In genomic region chr2:151876012-151876485, GRCm38 (mm10) we compare ENCODE assay signal across 9 mouse cellular contexts. TPM values are rescaled to one million over a fixed set of nuclear protein-coding genes. Genes with fewer than 3 reads are reported as not detected.
DNase-seq lines count a peak whose midpoint lies in the region; ATAC-seq and TF ChIP-seq lines count a peak whose summit lies in the region.
"Had no signal": no experiment of that assay in that cellular context is flagged by ENCODE, and none has a peak within 500 bp of the region (broad histone marks: within the 10 kb centered on the region; RNA-seq: fewer than 3 reads in every experiment).

No protein-coding gene starts in this region.

- peak; percentile 30 for DNase-seq in adrenal gland, postnatal 25 days
- DNase-seq in embryonic facial prominence, embryonic 11.5 days (ENCODE audit: low spot score) = peak; percentile 73
- peak; percentile 59 to 75 for DNase-seq in heart, postnatal 10 days
- DNase-seq in kidney, postnatal 25 days = peak; percentile 57 to 60
- peak; percentile 72 for DNase-seq in lung, embryonic 14.5 days
- peak; percentile 26 to 45 for DNase-seq in urinary bladder, postnatal 36 days (ENCODE audit: low spot score in 2 of 2)

- ATAC-seq in embryonic facial prominence, embryonic 11.5 days (replicated peaks; ENCODE audit: insufficient number of reproducible peaks, low FRiP score, low TSS enrichment, low read depth) = peak; percentile 59
- ATAC-seq in lung, embryonic 14.5 days (ENCODE audit: insufficient read depth) = peak; percentile 75

- H3K9ac ChIP-seq in embryonic facial prominence, embryonic 11.5 days (replicated peaks; ENCODE audit: low read length) = no peak overlapping the region
- no peak overlapping the region for H3K9ac ChIP-seq in lung, embryonic 14.5 days

- H3K27ac ChIP-seq in embryonic facial prominence, embryonic 11.5 days (replicated peaks; ENCODE audit: low read depth, low read length) = no peak overlapping the region
- H3K27ac ChIP-seq in lung, embryonic 14.5 days (ENCODE audit: low read depth) = no peak overlapping the region
- no peak overlapping the region for H3K27ac ChIP-seq in olfactory bulb, adult 2 months (ENCODE audit: insufficient read depth, low read depth, low read length)

- H3K27me3 ChIP-seq in E14TG2a.4 (ENCODE audit: insufficient read depth, low read length) = peaks cover 39% of the 10 kb centered on the region
- H3K27me3 ChIP-seq in embryonic facial prominence, embryonic 11.5 days (ENCODE audit: control insufficient read depth, insufficient read depth, low read length) = no peaks in the 10 kb centered on the region
- no peaks in the 10 kb centered on the region for H3K27me3 ChIP-seq in lung, embryonic 14.5 days (ENCODE audit: insufficient read depth, low read length)

- no peak overlapping the region for H3K4me2 ChIP-seq in embryonic facial prominence, embryonic 11.5 days (ENCODE audit: low read depth, low read length)
- H3K4me2 ChIP-seq in lung, embryonic 14.5 days = no peak overlapping the region

- no peaks in the 10 kb centered on the region for H3K9me3 ChIP-seq in E14TG2a.4 (ENCODE audit: low read length)
- no peaks in the 10 kb centered on the region for H3K9me3 ChIP-seq in embryonic facial prominence, embryonic 11.5 days (replicated peaks; ENCODE audit: control insufficient read depth, low read length)
- H3K9me3 ChIP-seq in lung, embryonic 14.5 days (ENCODE audit: low read depth, low read length) = no peaks in the 10 kb centered on the region

- peak; percentile 81 for TF ChIP-seq CTCF in E14TG2a.4 (conservative IDR thresholded peaks at IDR 0.05; ENCODE audit: low read length)
- peak; percentile 93 for TF ChIP-seq CTCF in lung, embryonic 14.5 days (IDR thresholded peaks at IDR 0.05; ENCODE audit: low read depth)
- peak; percentile 81 for TF ChIP-seq CTCF in olfactory bulb, adult 2 months (IDR thresholded peaks at IDR 0.05; ENCODE audit: insufficient read depth, low read depth, low read length)

- no peaks in the 10 kb centered on the region for H3K36me3 ChIP-seq in E14TG2a.4 (ENCODE audit: insufficient read depth, low read length)
- no peaks in the 10 kb centered on the region for H3K36me3 ChIP-seq in embryonic facial prominence, embryonic 11.5 days (replicated peaks; ENCODE audit: control insufficient read depth, insufficient read depth, low read depth, low read length)
- no peaks in the 10 kb centered on the region for H3K36me3 ChIP-seq in lung, embryonic 14.5 days (ENCODE audit: insufficient read depth)

- peaks cover 10% of the 10 kb centered on the region; the same call in 1 of the 2 replicates for H3K4me1 ChIP-seq in E14TG2a.4 (replicated peaks; ENCODE audit: low read depth, low read length)
- H3K4me1 ChIP-seq in embryonic facial prominence, embryonic 11.5 days (ENCODE audit: control insufficient read depth, insufficient read depth, low read length) = no peaks in the 10 kb centered on the region
- H3K4me1 ChIP-seq in lung, embryonic 14.5 days (ENCODE audit: insufficient read depth) = no peaks in the 10 kb centered on the region
- H3K4me1 ChIP-seq in olfactory bulb, adult 2 months (ENCODE audit: control insufficient read depth, insufficient read depth, low read length) = 0 out of 2 replicates have a peak, but pooled peaks cover 2% of the 10 kb centered on the region

- no peak for TF ChIP-seq POLR2A in olfactory bulb, adult 2 months (IDR thresholded peaks at IDR 0.05; ENCODE audit: insufficient read depth, low read depth, low read length)

- intact Hi-C loops in heart, postnatal 10 days (cut with DNase I) = loop anchor here (1.0 to 5.0 kb wide), 3 partner anchors 51 to 118 kb away; no protein-coding TSS in a partner anchor

- WGBS in embryonic facial prominence, embryonic 11.5 days = 14% methylated on average over 8 of the region's 8 CpGs
- WGBS in lung, embryonic 14.5 days = 13% methylated on average over 8 of the region's 8 CpGs
- 13% methylated on average over 8 of the region's 8 CpGs for WGBS in olfactory bulb, adult 2 months

- H3K4me3 ChIP-seq in E14TG2a.4 (replicated peaks; ENCODE audit: low read length) = no peak overlapping the region
- H3K4me3 ChIP-seq in embryonic facial prominence, embryonic 11.5 days (ENCODE audit: low read depth, low read length) = no peak overlapping the region
- H3K4me3 ChIP-seq in lung, embryonic 14.5 days (ENCODE audit: low read depth, low read length) = no peak overlapping the region
- H3K4me3 ChIP-seq in olfactory bulb, adult 2 months (ENCODE audit: insufficient read depth, low read depth, low read length) = no peak overlapping the region

RNA-seq across cellular contexts. Expression of gene Rspo4, which starts 33.3 kb away (rescaled TPM):
- total RNA-seq in adrenal gland, postnatal 25 days (2021) = 0.24 TPM in 1 of 2 replicates, not detected in the other
- 0.36 and 0.71 TPM in 2 replicates for polyA plus RNA-seq in embryonic facial prominence, embryonic 11.5 days (2014; fragmentation: Nextera tagmentation; extraction: Ambion mirVana)
- not detected for total RNA-seq in heart, postnatal 10 days (2021)
- polyA plus RNA-seq in lung, embryonic 14.5 days (2014; fragmentation: Nextera tagmentation; extraction: Ambion mirVana) = 0.17 and 0.27 TPM in 2 replicates
- not detected in 2 replicates for polyA plus RNA-seq in olfactory bulb, adult 2 months (2012; ENCODE audit: insufficient read depth, insufficient read length, low replicate concordance, missing spikeins)
- polyA plus RNA-seq: large intestine, adult 2 months had no signal

RNA-seq across cellular contexts. Expression of gene Angpt4, which starts 35.0 kb away (rescaled TPM):
- not detected in 2 replicates for total RNA-seq in adrenal gland, postnatal 25 days (2021)
- polyA plus RNA-seq in embryonic facial prominence, embryonic 11.5 days (2014; fragmentation: Nextera tagmentation; extraction: Ambion mirVana) = 0.45 and 0.52 TPM in 2 replicates
- under 1 TPM; 0.10 to 0.22 TPM for total RNA-seq in heart, postnatal 10 days (2021)
- 0.23 and 0.32 TPM in 2 replicates for polyA plus RNA-seq in lung, embryonic 14.5 days (2014; fragmentation: Nextera tagmentation; extraction: Ambion mirVana)
- not detected in 2 replicates for polyA plus RNA-seq in olfactory bulb, adult 2 months (2012; ENCODE audit: insufficient read depth, insufficient read length, low replicate concordance, missing spikeins)
